Mouse (Mus musculus) thymus, postnatal 0 days (tissue): ENCODE results near the gene Gtf2h4. TPM values are rescaled to one million over a fixed set of nuclear protein-coding genes. Genes with fewer than 3 reads are reported as not detected.
A peak's percentile ranks its signal among the peaks of the same experiment; 100 is the strongest.

Source experiments
- DNase-seq: peaks from one replicate; pipeline ENCODE4 v3.0.0-alpha.2; 2015; ENCODE audit warnings: low spot score
- polyA plus RNA-seq: library from polyadenylated mRNA; unstranded; fragments of >200 nt; fragmentation: Nextera tagmentation; extraction: Ambion mirVana; gene quantifications from 2 replicates; pipeline ENCODE4 v1.2.1, GENCODE M21; 2015

Gene Gtf2h4
- polyA plus RNA-seq: 267 and 319 TPM in 2 replicates

DNA sequence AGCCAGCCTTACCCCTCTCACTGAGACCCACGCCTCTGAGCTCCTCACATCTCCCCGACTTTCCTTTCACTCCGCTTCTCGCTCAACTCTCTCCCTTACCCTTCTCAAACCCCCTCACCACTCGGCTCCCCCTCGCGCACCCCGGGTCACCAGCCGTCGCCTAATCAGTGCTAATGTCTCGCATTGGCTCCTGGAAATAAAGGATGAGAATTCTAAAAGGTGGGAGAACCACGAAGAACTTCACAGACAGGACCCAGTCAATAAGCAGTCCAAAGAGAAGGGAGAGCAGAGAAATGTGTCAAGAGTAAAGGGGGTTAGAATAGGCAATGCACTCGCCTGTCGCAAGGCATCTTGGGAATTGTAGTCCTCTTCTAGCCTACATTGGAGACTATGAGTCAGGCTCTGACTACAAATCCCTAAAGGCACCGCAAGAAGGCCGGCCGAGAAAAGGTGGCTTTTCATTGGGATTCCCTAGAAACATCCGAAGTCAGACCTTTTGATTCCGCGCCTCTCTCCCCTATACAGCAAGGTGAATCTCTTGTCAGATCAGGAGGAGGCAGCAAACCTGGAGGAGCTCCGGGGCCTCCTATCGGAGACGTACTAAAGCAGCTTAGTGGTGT lies at the start of gene Gtf2h4:
Gene Gtf2h4 (minus strand): TSS at position 324 of the 620 bp plus-strand sequence.
- DNase-seq: peak; percentile 97

DNA sequence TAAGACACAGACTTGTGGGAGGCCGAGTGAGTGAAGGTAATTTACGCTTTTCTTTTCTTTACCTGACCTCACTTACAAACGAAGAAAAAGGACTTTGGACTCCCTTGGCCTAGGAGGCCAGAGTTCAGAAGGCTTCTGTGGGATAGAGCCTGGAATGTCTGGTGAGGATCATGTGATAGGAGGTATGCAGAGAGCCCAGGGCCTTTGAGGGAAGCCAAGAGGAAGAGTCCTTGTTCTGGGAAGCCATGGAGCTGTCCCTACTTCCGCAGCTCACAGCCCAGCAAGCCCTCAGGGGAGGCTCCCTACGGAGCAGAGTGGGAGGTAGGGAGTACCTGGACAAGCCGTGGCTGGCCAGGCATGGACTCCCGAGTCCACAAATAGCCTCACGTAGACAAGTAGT lies 48.1 kb upstream of the Gtf2h4 start:
- DNase-seq: no peak

DNA sequence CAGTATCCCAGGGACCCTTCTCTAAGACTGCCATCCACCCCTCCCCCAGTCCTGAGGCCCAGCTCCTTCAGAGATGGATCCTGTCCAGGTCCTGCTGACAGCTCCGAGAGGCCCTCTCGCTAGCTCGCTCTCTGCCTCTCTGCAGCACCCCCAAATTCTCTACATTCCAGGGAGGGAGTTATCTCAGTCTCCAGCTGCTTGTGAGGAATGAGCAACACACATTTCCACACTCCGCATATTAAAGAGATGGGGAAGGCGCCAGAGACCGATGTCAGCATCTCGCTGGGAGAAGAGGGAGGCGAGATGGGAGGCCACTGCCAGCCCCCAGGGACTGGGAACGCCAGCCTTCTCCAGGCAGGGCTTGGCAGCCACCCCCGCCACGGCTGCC lies 46.8 kb upstream of the Gtf2h4 start:
- no peak for DNase-seq

DNA sequence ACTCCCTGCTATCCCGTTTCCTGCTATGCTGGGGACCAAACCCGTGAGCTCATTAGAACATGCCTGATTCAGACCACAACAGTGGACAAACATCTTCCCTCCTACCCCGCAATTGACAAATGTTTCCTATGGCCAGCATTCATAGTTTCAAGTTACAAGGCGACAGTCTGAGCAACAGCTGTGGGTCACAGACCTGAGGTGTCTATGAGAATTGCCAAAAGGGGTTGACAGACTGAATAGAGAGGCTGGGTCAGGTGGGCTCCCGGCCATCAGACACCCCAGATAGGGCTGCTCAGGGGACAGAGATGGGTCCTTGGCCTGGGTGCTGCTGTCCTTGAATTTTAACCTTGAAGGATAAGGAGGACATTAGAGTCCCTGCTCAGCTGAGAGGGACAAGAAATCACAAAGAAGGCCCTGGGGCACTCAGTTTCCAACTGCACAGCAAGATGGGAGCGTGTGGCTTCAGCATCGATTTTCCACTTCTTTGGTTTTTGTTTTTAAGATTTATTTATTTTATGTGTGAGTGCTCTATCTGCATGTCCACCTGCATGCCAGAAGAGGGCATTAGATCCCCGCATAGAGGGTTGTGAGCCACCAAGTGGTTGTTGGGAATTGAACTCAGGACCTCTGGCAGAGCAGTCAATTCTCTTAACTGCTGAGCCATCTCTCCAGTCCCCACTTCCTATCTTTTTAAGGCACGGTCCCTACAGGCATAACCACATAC lies 46.2 kb upstream of the Gtf2h4 start:
- no peak for DNase-seq

DNA sequence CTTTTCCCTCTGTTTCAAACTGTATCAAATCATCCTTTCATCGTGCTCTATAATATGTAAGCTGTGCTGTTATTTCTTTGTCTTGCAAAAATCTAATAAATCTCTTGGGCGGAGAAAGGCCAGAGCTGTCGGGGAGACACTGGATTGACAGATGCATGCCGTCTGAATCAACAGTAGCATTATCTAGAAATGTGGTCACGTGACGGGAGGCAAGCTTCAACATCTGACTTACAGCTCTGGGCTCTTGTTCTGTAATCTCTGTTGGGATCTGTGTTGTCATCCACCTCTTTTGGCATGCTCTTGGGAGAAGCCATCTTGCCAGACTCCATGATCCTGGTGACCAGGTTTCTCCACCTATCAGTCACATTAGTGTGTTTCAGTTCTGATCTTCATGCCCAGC lies 43.5 kb upstream of the Gtf2h4 start:
- DNase-seq: no peak

DNA sequence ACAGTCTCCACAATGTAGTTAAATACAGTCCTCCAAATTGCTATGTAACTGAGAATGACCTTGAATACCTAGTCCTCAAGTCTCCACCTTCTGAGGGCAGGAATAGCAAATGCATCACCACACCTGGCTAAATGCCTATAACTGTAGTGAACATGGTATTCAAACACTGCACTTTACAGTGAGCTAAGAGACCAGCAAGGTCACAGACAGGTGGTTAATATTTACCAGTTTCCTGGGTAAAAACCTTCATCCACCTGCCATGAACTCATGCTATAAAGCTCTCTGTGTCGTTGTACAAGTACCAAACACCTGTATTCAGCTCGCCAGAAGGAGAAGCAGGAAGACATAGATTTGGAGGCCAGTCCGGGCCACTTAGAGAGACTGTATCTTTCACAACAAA lies 42.6 kb upstream of the Gtf2h4 start:
- no peak for DNase-seq

DNA sequence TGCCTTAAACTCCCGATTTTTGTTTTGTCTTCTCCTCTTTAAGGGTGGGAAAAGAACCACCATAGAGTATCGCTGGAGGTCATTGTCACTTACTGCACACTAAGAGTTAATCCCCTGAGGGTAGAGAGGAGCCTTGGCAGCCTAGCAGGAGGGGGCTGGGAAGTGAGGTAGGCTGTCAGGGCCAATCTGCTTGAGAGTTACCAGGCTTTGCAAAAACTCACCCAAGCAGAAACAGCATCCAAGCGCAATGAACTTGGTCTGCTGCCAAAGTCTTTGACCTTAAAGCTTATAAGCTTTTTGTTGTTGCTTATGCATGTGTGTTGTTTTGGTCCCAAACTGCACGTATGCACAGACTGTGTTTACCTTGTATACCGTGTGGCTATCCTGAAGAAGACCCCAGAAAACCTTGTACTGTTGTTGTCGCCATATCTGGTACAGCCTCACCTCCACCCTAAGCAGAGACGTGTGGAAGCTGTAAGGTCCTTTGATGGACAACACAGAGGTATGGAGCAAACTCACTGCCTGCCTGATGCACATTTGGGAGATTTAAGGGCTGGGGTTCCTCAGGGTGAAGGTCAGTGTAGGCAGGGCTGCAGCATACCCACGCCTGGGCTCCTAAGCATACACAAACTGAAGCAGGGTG lies 37.3 kb upstream of the Gtf2h4 start:
- DNase-seq: no peak

DNA sequence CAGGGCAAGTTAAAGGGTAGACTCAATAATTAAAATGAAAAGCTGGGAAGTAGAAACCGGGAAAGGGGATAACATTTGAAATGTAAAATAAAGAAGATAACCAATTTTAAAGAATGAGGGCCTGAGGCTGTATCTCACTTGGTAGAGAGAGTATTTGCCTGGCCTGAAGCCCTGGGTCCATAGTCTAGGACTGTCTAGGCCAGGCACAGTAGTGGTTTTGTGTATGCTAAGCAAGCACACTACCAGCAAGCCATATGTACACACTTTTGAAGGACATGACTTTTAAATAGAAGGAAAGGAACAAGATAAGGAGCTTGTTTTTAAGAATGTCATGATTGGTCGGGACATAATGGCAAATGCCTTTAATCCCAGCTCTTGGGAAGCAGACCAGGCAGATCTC lies 35.1 kb upstream of the Gtf2h4 start:
- no peak for DNase-seq

DNA sequence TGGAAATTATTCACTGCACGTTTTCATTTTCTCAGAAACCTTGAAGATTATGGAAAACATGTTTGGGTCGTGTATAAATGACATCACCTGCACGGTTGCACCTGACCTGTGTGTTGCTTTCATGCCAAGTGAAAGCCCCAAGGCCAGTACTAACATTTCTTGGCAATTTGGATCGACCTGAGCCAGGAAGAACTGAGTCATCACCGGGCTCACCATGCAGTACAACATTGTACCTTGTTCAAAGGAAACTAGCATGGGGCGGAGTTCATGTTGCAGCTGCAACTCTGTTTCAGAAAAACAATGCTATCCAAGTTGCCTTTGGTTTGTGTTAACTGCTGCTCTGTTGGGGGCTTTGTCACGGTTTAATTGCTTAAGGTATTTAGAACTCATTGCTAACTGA lies 34.4 kb upstream of the Gtf2h4 start:
- DNase-seq: peak; percentile 54

DNA sequence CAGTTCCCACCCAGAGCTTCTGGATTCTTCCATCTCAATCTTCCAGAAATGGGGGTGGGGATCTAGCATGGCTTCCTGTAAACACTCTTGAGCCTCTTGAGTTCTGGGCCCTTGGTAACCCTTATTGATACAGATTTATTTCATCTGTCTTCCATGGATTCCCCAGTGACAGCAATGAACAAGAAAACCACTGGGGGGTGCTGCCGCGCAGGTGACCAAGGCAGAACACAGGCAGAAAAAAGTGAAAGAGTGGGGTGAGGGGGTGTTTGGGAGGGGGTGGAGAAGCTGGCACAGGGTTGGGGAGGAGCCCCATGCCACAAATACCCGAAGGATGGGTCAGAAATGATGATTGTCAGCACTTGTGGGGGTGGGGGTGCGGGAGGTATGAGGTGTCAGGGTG lies 32.3 kb upstream of the Gtf2h4 start:
- DNase-seq: peak; percentile 53

DNA sequence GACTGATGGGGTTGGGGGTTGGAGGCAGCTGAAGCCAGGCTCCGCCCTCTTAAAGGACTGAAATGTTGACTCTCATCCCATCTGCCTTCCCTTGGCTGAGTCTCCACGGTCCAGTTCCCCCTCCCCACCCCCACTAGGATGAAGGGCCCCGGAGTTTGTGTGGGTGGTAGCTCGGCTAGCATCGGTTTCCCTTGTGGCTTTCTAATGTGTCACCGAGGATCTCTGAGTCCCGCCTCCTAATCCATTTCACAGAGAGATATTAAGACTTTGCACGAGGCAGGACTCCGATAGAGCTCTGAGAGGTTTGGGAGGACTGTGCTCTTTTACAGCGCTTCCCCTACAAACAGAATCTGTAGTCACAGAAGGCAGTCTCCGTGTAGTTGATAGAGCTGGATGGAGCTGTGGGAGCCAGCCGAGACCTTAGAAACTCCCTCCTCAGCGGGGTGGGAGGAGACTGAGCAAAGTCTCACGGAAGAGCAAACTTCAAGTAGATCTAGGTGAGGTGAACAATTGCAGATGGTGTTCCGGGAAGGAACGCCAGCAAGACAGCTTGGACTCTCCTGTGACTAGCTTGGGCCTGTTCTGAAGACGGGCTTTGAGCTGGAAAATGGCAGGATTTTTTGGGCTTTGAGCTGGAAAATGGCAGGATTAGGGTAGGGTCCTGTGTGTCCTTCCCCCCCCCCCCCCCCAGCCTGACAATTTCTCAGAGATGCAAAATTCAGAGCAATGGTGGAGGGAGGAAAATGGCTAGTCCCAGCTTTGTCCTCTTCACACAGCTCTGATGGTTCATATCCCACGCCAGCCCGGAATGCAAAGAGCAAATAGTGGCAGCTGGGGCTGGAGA lies 31.3 kb upstream of the Gtf2h4 start, which contains the start of gene Ddr1:
Gene Ddr1 (minus strand): TSS at position 1 of the 844 bp plus-strand sequence.
- DNase-seq: peak; percentile 67

DNA sequence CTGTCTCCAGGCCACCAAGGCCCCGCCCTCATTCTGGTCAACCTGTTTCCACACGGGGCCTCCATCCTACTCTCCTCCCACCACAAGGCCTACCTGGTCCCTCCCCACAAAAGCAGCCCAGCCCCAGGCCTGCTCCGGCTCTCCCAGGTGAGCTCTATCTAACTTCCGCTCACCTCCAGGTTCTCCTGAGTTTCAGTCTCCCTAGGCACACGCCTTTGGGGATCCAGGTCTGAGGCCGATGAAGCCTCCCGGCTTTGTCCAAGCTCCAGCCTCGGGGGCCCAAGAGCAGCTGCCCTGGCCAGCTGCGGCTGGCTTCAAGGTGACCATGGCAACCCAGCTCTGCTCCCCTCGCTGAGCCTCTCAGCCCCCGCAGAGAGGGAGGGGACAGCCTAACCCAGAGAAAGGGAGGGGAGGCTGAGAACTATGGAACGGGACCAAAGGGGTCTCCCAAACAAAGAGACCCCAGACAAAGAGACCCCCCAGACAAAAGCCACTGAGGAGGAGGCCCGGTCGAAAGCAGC lies 30.3 kb upstream of the Gtf2h4 start:
- DNase-seq: no peak

DNA sequence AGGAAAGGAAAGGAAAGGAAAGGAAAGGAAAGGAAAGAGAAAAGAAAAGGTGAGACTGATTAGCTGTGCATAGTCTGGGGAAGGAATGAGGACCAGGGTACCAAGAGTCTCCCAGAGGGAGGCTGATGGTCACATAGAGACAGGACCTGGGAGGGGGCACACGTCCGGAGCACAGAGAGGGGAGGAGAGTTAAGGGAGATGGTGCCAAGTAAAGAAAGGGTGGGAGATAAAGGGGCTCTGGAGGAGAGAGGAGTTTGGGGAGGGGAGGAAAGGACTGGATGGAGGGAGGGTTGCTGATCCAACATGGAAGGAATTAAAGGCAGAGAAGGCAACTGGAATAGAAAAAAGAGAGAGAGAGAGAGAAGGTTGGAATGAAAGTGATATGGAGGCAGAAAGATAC lies 29.5 kb upstream of the Gtf2h4 start:
- no peak for DNase-seq

DNA sequence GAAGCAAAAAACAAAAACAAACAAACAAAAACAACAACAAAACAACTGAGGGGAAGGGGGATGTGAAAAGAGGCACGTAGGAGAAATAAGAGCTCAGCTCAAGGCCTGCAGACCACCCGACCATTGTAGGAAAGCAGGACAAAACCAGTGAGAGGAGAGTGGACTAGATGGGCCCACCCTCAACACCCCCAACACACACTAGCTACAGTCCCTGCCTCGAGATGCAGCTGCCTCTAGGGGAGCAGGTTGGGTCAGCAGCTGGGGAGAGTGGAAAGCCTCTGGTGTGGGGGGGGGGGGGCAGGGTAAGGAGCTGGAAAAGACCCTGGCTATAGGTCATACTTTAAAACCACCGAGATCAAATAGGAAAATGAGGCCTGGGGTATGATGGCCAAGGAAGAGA lies 29.1 kb upstream of the Gtf2h4 start:
- DNase-seq: no peak

DNA sequence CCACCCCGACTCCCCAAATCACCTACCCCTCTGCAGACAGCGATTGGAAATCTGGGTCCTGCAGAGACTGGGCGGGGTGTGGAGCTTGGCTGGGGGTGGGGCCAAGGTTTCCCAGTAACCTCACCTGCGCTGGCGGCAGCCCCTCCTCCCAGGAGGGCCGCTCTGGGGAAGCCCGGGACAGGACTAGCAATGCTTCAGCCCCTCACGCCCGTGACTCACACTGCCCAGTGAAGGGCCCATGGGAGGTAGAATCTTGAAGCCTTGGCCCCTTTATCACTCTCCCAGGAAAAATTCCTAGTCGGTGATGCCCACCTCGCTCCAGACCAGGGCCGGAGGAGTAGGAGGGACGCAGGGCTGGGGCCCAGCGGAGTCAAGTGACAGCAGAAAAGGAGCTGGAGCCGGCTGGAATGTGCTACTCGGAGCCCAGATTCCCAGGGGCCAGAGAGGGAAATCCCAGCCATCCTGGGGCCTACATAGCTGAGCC lies 28.5 kb upstream of the Gtf2h4 start:
- no peak for DNase-seq

DNA sequence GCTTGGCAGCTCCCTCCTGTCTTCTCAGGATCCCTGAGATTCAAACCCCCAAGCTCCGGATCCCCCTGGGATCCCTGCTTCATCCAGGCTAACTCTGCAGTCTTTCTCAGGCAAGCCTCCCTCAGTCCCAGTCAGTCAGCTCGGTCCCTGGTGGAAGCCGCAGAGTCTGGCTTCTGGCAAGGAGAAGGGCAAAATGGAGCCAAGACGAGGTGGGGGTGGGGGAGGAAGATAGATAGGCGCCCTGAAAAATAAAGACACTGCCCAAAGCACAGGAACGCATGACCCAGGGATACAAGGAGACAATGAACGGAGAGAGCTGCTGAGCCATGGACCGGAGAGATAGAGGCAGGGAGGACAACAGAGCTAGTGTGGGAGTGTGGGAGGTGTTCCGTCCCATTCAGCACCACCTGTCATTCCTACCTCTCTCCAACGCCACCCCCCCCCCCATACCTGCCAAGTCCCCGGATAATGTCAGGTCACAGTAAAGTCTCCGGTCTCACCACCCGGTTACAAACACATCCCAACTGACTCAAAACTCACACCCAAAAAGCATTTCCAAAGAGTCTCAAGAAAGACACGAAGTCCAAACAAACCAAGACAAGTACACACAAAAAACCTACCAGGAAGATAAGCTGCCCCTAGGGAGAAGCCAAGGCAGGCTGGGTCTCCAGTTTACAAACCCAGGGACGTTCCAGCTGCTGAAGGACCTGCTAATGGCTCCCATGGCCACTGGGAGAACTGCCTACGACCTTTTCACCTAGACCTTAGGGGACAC lies 27.9 kb upstream of the Gtf2h4 start:
- DNase-seq: no peak

DNA sequence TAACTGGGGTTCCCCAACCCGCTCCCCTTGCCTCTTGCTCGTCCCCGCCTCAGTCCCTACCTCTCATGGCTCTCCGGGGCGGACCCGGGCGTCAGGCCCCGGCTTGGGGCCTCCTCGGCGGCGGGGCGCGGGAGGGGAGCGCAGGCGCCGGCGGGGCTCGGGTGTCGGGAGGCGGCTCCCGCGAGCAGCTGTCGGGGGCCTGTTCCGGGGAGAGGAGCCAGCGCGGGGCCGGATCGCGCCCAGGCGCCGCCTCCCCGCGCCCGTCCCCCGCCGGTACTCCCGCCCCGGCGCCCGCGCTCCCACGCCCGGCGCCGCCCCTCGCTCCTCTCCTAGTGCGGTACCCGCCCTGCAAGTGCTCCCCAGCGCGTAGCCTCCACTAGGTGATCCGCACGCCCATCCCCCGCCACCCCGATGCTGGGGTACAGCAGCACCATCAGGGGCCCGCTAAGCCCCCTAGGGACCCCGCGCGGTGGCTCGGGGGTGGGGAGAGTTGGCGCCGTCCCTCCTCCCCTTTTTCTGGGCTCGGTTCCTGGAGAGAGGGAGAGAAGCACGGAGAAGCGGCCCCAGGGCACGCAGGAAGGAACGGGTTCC lies 26.9 kb upstream of the Gtf2h4 start:
- peak; percentile 68 for DNase-seq

DNA sequence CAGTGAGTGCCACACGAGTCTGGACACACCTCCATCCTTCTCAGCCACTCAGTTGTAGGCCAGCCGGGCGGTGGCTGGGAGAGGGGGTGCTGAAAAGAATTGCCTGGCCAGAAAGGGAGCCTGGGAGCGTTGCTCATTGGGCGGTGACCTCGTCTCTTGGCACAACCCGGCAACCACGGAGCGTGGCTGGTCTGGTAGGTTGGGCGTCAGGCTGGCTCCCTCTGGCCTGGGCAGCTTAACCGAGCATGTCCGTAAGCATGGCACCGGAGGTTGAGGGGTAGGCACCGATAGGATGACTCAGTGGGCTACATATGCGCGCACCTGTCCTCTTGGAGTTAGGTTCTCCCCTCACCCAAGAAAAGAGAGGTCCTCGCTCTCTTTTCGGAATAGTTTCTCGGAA lies 26.4 kb upstream of the Gtf2h4 start:
- DNase-seq: no peak

DNA sequence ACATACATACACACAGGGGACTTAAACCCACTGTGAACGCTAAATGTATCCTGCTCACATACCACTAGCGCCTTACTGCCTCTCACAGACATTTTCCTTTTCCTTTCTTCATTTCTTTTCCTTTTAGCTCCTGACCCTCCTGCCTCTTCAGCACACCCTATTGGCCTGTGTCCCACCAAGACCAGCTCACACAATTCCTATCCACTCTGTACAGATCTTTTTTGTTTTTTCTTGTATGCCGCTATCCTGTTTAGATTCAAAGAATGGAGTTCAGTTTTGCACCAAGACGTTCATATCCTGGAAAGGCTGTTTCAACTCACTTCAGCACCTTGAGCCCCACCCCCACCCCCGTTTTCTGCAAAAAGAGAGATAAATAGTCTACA lies 25.0 kb upstream of the Gtf2h4 start:
- no peak for DNase-seq
